Mouse (Mus musculus) limb, embryonic 15.5 days (tissue): Measurements from ENCODE around the gene Hic2. TPM values are rescaled to one million over a fixed set of nuclear protein-coding genes. Genes with fewer than 3 reads are reported as not detected.

ENCODE experiments used
- ATAC-seq: fragments of 200-750 bp; cut with Nextera tagmentation; 2 replicates; pipeline ENCODE4 v1.8.0; 2017; ENCODE audit warnings: low read depth, moderate TSS enrichment; ENCODE audit not compliant: insufficient number of reproducible peaks, low FRiP score, low TSS enrichment
- H3K27ac ChIP-seq: fragments of 300-500 bp; sonication (generic); 2 replicates; pipeline ENCODE4 v1.5.1; 2015; ENCODE audit warnings: moderate library complexity, mild to moderate bottlenecking, inconsistent platforms
- H3K27me3 ChIP-seq: fragments of 300-500 bp; sonication (generic); 2 replicates; pipeline ENCODE4 v1.6.1; 2015; ENCODE audit warnings: inconsistent platforms
- H3K36me3 ChIP-seq: fragments of 300-500 bp; sonication (generic); 2 replicates; pipeline ENCODE4 v1.6.1; 2015; ENCODE audit warnings: inconsistent platforms
- H3K4me1 ChIP-seq: fragments of 300-500 bp; sonication (generic); 2 replicates; pipeline ENCODE4 v1.6.1; 2015; ENCODE audit warnings: inconsistent platforms
- H3K4me2 ChIP-seq: fragments of 300-500 bp; sonication (generic); 2 replicates; pipeline ENCODE4 v1.6.1; 2015; ENCODE audit warnings: mild to moderate bottlenecking, inconsistent platforms
- H3K4me3 ChIP-seq: fragments of 300-500 bp; sonication (generic); 2 replicates; pipeline ENCODE4 v1.5.1; 2015; ENCODE audit warnings: mild to moderate bottlenecking, inconsistent platforms
- H3K9ac ChIP-seq: fragments of 300-500 bp; sonication (generic); 2 replicates; pipeline ENCODE4 v1.6.1; 2015; ENCODE audit warnings: inconsistent platforms
- H3K9me3 ChIP-seq: fragments of 300-500 bp; sonication (generic); 2 replicates; pipeline ENCODE4 v1.6.1; 2016; ENCODE audit warnings: inconsistent platforms
- WGBS: fragments of 180-500 bp; shearing (Covaris S2); methylation state at CpG from one replicate; pipeline ENCODE4 v1.1.7; 2015; 5-methylcytosine and 5-hydroxymethylcytosine counted together
- polyA plus RNA-seq: library from polyadenylated mRNA; unstranded; fragments of >200 nt; fragmentation: Nextera tagmentation; extraction: Ambion mirVana; gene quantifications from 2 replicates; pipeline ENCODE4 v1.2.1, GENCODE M21; 2015

Hic2 gene
- polyA plus RNA-seq, 1 experiment from 2014 or later: 4.7 TPM

DNA sequence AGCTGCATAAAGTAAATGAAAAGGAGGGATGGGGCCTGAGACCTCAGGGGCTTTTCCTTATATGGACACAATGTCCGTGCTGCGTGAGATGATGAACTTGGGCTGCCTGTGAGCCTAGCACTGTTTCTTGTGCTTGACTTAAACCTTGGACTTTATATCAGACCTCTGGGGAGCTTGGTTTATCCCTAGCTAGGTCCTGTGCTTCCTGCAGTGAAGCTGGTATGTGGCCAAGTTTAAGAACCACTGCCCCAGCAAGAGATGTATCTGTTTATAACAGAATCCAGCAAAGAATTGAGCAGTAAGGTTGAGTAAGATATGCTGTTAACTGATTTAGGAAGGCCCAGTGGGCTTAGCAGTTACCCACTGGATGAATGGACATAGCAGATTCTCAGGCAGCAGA, 6.0 kb downstream of the Hic2 start:
- Histone ChIP-seq H3K27ac (no peak overlapping the region), H3K4me3 (no peak overlapping the region), H3K9ac (no peak overlapping the region), H3K27me3 (no peaks in the 10 kb centered on the region), H3K36me3 (no peaks in the 10 kb centered on the region), H3K4me2 (no peak overlapping the region), H3K4me1 (peaks cover 41% of the 10 kb centered on the region), H3K9me3 (no peaks in the 10 kb centered on the region)
- no peak for ATAC-seq
- 61% methylated on average over 2 of the region's 2 CpGs for WGBS

DNA sequence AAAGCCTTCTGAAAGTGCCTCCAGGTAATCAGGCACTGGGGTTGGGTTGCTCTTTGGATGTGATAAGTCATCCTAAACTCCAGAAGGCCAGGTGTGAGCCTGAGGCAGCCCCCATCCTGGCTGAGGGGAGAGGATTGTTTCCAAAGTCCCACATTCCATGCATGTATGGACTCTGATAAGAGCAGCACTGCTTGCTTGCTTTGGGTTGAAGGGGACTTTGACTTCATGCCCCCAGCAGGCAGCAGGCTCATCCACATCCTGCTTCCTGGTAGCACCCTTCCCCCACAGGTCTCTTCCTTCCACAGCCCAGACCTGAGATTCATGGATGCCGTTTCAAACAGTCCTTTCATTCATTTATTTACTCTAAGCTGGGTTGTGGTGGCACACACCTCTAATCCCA, 10.4 kb downstream of the Hic2 start:
- ATAC-seq: no peak
- H3K4me3 ChIP-seq: no peak overlapping the region
- H3K36me3 ChIP-seq: no peaks in the 10 kb centered on the region
- H3K9me3 ChIP-seq: no peaks in the 10 kb centered on the region
- H3K4me2 ChIP-seq: no peak overlapping the region
- no peak overlapping the region for H3K27ac ChIP-seq
- H3K4me1 ChIP-seq: peaks cover 16% of the 10 kb centered on the region; the same call in 1 of the 2 replicates
- no peaks in the 10 kb centered on the region for H3K27me3 ChIP-seq
- WGBS: 53% methylated on average over 1 of the region's 1 CpGs
- H3K9ac ChIP-seq: no peak overlapping the region

DNA sequence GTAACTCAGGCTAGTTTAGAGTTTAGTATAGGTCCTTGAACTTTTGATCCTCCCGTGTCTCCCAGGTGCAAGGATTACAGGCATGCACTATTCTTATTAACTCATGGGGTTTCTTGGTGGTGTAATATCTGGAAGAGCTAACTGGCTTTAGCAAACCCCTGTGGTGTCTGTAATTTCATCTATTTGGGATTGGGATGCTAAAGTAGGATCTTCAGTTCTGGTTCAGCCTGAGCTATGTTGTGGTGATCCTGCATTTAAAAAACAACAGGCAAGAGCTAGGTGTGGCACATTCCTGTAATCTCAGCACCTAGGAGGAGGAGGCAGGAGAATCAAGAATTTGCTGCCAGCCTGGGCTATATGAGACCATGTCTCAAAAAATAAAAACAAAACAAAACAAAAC, 11.6 kb downstream of the Hic2 start:
- Histone ChIP-seq H3K4me1 (peaks cover 15% of the 10 kb centered on the region; the same call in 1 of the 2 replicates), H3K4me3 (no peak overlapping the region), H3K9me3 (no peaks in the 10 kb centered on the region), H3K9ac (no peak overlapping the region), H3K4me2 (no peak overlapping the region), H3K27me3 (no peaks in the 10 kb centered on the region), H3K27ac (no peak overlapping the region), H3K36me3 (no peaks in the 10 kb centered on the region)
- 60% methylated on average over 1 of the region's 1 CpGs for WGBS
- ATAC-seq: no peak

DNA sequence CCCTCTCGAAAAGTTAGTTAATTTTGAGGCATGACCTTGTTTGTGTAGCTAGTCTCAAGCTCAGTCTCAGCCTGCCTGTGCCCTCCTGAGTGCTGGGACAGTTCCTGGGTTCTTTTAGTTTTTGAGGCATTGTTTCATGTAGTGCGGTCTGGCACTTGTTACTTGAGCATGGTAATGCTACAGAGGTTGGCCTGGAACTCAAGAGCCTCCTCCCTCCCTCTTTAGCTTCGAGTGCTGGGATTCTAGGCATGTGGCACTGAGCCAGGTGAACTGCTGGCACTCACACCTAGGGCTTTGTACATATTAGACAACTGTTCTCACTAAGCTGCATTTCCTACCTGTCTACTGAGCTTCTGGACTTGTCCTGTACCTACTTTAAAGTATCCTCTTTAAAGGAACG, 14.4 kb downstream of the Hic2 start:
- Histone ChIP-seq H3K4me3 (no peak overlapping the region), H3K27ac (no peak overlapping the region), H3K36me3 (no peaks in the 10 kb centered on the region), H3K9ac (no peak overlapping the region), H3K27me3 (no peaks in the 10 kb centered on the region), H3K4me1 (peaks cover 32% of the 10 kb centered on the region), H3K9me3 (no peaks in the 10 kb centered on the region), H3K4me2 (no peak overlapping the region)
- ATAC-seq: no peak
- 55% methylated on average over 4 of the region's 4 CpGs for WGBS

DNA sequence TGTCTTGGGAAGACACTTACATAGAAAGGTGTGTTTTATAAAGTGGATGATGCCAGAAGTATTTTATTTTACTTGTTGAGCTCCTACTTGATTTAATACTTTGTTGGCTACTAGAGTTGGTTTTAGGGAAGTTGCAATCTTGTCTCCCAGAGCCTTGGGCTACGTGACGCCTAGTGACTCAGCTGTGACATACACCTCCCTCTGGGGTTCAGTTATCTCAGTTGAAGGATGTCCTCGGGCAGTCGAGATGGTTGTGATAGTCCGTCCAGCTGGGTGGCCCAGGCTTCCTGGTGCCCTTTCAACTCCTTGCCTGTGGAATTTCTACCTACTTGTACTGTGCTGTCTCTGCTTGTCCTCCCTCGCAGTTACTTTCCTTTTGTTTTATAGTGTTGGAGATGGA, 15.8 kb downstream of the Hic2 start:
- no peak overlapping the region for H3K4me3 ChIP-seq
- H3K4me2 ChIP-seq: no peak overlapping the region
- H3K27me3 ChIP-seq: no peaks in the 10 kb centered on the region
- WGBS: 60% methylated on average over 6 of the region's 6 CpGs
- H3K4me1 ChIP-seq: peaks cover 46% of the 10 kb centered on the region
- no peak for ATAC-seq
- no peaks in the 10 kb centered on the region for H3K9me3 ChIP-seq
- no peak overlapping the region for H3K9ac ChIP-seq
- H3K27ac ChIP-seq: no peak overlapping the region
- H3K36me3 ChIP-seq: no peaks in the 10 kb centered on the region

DNA sequence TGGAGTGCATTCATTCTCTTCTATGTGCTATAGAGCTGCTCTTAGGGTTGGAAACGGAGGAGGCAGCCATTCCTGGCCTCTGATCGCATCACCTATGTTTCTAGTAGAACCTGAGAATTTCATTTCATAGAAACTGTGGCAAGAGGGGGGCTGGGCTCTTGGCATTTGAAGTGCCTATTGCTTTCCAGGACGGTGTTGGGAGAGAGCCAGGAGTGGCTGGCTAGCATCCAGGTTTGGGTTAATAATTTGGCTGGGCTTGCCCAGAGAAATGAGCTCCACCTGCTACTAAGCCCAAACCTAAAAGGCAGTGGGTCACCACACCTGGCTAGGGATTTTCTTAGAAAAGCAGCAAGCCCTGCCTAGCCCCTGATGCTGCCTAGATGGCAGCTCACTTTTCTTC, 18.2 kb downstream of the Hic2 start:
- Histone ChIP-seq H3K4me1 (peaks cover 48% of the 10 kb centered on the region), H3K9me3 (no peaks in the 10 kb centered on the region), H3K4me2 (no peak overlapping the region), H3K9ac (no peak overlapping the region), H3K27ac (no peak overlapping the region), H3K4me3 (no peak overlapping the region), H3K27me3 (no peaks in the 10 kb centered on the region), H3K36me3 (peaks cover 6% of the 10 kb centered on the region; the same call in 1 of the 2 replicates)
- 22% methylated on average over 3 of the region's 3 CpGs for WGBS
- no peak for ATAC-seq

DNA sequence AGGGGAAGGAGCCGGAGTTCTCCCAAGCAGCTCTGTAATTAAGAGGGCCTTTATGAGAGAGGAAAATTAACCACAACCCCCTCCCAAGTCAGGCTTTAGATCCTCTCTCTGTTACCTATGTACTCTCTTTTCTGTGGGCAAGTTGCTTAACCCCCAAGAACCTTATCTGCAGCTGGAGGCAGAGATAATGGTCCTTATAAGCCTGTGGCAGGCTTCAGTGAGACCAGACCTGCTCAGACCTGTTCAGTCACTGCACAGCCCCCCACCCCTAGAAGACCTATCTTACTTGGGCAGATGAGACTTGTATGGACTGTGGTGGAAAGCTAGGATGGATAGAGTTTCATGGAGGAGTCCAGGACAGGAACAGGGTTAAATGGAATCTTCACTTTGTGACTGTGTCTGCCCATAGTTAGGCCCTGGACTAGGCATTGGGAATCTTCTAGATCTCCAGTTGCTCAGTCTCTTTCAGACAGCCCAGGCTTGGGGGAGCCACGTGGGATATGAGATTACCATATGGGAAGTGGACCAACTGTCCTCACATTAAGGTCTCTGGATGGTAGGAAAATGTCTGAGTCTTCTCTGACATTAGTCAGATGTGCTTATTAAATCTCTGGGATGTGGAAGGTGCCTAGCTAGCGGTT, 18.8 kb downstream of the Hic2 start:
- no peaks in the 10 kb centered on the region for H3K27me3 ChIP-seq
- 60% methylated on average over 3 of the region's 3 CpGs for WGBS
- ATAC-seq: no peak
- no peak overlapping the region for H3K27ac ChIP-seq
- no peaks in the 10 kb centered on the region for H3K9me3 ChIP-seq
- H3K4me3 ChIP-seq: no peak overlapping the region
- H3K4me2 ChIP-seq: no peak overlapping the region
- peaks cover 10% of the 10 kb centered on the region; the same call in 1 of the 2 replicates for H3K36me3 ChIP-seq
- H3K9ac ChIP-seq: no peak overlapping the region
- peaks cover 48% of the 10 kb centered on the region for H3K4me1 ChIP-seq

DNA sequence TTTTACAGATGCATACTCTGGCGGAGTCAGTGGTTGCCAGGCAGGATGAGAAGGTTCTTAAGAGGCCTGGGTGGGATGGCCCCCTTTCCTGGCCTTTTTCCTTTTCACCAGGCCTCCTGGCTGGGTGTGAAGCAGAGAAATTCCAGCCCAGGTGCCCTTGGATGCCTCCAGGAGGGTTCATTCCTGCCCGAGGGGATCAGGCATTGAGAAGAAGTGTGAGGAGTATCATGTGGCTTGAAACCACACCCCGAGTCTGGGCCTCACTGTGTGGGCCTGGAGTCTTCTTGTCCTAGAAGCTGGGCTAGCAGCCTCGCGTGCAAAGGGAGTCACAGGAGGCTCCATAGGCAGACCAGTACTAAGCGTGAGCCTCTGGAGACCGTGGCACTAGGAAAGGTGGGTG, 19.5 kb downstream of the Hic2 start:
- no peak overlapping the region for H3K4me2 ChIP-seq
- H3K27ac ChIP-seq: no peak overlapping the region
- H3K4me1 ChIP-seq: peaks cover 48% of the 10 kb centered on the region
- H3K9me3 ChIP-seq: no peaks in the 10 kb centered on the region
- peaks cover 16% of the 10 kb centered on the region for H3K36me3 ChIP-seq
- 56% methylated on average over 7 of the region's 7 CpGs for WGBS
- no peak overlapping the region for H3K4me3 ChIP-seq
- no peaks in the 10 kb centered on the region for H3K27me3 ChIP-seq
- no peak overlapping the region for H3K9ac ChIP-seq
- ATAC-seq: no peak

DNA sequence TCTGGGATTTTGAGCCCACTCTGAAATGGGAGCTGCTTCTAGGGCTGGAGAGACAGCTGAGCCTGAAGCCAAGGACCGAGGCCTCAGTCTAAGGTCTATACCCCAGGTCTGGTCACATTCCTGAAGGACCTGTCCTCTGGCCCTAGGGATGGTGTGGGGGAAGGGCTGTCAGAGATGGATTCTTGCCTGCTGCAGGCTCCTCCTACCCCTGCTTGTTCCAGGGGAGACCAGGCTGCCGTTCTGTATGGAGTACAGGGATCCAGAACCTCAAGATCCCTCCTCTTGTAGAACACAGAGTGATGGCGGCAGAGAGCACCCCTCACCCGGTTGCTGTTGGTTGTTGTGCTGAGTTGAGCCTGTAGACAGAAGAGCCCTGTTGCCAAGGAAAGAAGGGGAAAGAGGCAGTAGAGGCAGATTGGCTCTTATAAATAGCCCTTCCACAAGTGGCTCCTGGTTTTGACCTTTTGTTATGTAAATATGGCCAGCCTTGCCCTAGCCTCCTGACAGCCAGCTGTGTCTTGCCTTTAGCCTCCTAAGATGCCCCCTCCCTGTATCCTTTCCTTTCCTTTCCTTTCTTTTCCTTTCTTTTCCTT, 20.7 kb downstream of the Hic2 start:
- Histone ChIP-seq H3K4me3 (no peak overlapping the region), H3K4me2 (no peak overlapping the region), H3K36me3 (peaks cover 28% of the 10 kb centered on the region), H3K27me3 (no peaks in the 10 kb centered on the region), H3K9me3 (no peaks in the 10 kb centered on the region), H3K9ac (no peak overlapping the region), H3K4me1 (peaks cover 48% of the 10 kb centered on the region), H3K27ac (no peak overlapping the region)
- 38% methylated on average over 4 of the region's 4 CpGs for WGBS
- ATAC-seq: no peak

DNA sequence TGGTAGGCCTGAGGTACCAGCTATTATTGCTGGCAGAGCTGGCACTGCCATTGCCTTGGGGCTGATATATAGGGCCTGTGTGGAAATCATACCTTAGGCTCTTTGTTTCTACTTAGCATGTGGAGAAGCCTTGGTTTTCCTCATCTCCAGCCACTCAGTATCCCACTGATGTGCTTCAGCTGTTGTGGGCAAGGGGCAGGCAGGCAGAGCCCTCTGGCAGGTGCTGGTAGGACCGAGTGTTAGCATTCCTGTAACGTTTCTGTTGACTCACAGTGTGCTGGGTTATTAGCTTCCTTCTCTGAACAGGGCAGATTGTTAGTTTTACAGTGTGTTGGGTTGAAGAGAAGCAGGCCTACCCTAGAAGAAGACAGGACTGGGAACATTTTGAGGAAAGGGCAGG, 21.9 kb downstream of the Hic2 start:
- Histone ChIP-seq H3K36me3 (peaks cover 39% of the 10 kb centered on the region), H3K27ac (no peak overlapping the region), H3K4me3 (no peak overlapping the region), H3K9me3 (no peaks in the 10 kb centered on the region), H3K4me2 (no peak overlapping the region), H3K27me3 (no peaks in the 10 kb centered on the region), H3K9ac (no peak overlapping the region), H3K4me1 (peaks cover 43% of the 10 kb centered on the region)
- 37% methylated on average over 2 of the region's 2 CpGs for WGBS
- ATAC-seq: no peak

DNA sequence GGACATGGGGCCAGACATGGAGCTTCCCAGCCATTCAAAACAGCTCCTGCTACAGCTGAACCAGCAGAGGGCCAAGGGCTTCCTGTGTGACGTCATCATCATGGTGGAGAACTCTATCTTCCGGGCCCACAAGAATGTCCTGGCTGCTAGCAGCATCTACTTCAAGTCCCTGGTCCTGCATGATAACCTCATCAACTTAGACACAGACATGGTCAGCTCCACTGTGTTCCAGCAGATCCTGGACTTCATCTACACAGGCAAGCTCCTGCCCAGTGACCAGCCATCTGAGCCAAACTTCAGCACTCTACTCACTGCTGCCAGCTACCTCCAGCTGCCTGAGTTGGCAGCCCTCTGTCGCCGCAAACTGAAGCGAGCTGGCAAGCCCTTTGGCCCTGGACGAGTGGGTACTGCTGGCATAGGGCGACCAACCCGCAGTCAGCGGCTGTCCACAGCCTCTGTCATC, 24.0 kb downstream of the Hic2 start:
- Histone ChIP-seq H3K4me3 (no peak overlapping the region), H3K36me3 (peaks cover 55% of the 10 kb centered on the region), H3K4me2 (no peak overlapping the region), H3K4me1 (peaks cover 30% of the 10 kb centered on the region), H3K27me3 (no peaks in the 10 kb centered on the region), H3K9ac (no peak overlapping the region), H3K27ac (no peak overlapping the region), H3K9me3 (no peaks in the 10 kb centered on the region)
- WGBS: 88% methylated on average over 9 of the region's 9 CpGs
- no peak for ATAC-seq

DNA sequence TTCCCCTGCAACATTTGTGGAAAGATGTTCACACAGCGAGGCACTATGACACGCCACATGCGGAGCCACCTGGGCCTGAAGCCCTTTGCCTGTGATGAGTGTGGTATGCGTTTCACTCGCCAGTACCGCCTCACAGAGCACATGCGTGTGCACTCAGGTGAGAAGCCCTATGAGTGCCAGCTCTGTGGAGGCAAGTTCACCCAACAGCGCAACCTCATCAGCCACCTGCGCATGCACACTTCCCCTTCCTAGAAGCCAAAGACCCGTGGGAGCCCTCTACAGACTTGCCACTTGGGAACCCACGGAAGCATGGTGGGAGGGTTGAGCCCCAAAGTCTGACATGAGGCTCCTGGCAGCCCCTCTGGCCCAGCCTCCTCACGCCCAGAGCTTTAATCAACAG, 25.5 kb downstream of the Hic2 start:
- ATAC-seq: no peak
- WGBS: 90% methylated on average over 12 of the region's 12 CpGs
- H3K27ac ChIP-seq: no peak overlapping the region
- no peaks in the 10 kb centered on the region for H3K27me3 ChIP-seq
- H3K9ac ChIP-seq: no peak overlapping the region
- peaks cover 15% of the 10 kb centered on the region for H3K4me1 ChIP-seq
- H3K4me2 ChIP-seq: no peak overlapping the region
- H3K4me3 ChIP-seq: no peak overlapping the region
- no peaks in the 10 kb centered on the region for H3K9me3 ChIP-seq
- peaks cover 59% of the 10 kb centered on the region for H3K36me3 ChIP-seq
